Mouse (Mus musculus): ENCODE measurements at regions not wholly inside any gene's neighbourhood (a gene's known extent, or its start where the extent isn't known, plus 50 kb on each side); places are given as distances from the start of the nearest gene placed in this dataset.
"Not testable (repeated sequence)": the region's sequence is repeated elsewhere in the genome, so short reads cannot be mapped to it uniquely, and the experiment has no call there.

- 60% methylated on average over 5 of the region's 5 CpGs for WGBS
- H3K4me2 ChIP-seq (replicated peaks; ENCODE audit: low read depth, low read length, severe bottlenecking): no peak overlapping the region
- no peaks in the 10 kb centered on the region for H3K4me1 ChIP-seq (ENCODE audit: control insufficient read depth, insufficient read depth, low read length)
- no peaks in the 10 kb centered on the region for H3K36me3 ChIP-seq (ENCODE audit: control insufficient read depth, insufficient read depth, low read length)
- DNase-seq (ENCODE audit: low spot score): no peak
- ATAC-seq (ENCODE audit: low FRiP score, low read depth): no peak
- H3K27ac ChIP-seq (replicated peaks; ENCODE audit: low read depth, low read length): no peak overlapping the region
- H3K9ac ChIP-seq (ENCODE audit: low read depth, low read length, severe bottlenecking): no peak overlapping the region
- no peak overlapping the region for H3K4me3 ChIP-seq (replicated peaks; ENCODE audit: low read length)
- no peaks in the 10 kb centered on the region for H3K27me3 ChIP-seq (ENCODE audit: control insufficient read depth, insufficient read depth, low read length)
- no peaks in the 10 kb centered on the region for H3K9me3 ChIP-seq (ENCODE audit: control insufficient read depth, low read length)
- TF ChIP-seq POLR2A (IDR thresholded peaks at IDR 0.05; ENCODE audit: borderline replicate concordance, extremely low read depth, insufficient read depth, insufficient read length): no peak
Measured at GRCm38 (mm10) chr5:97276724-97277123, 115.5 kb downstream of the Naa11 start.

- 87% methylated on average over 12 of the region's 12 CpGs for WGBS
- not testable (repeated sequence) for ATAC-seq (ENCODE audit: low FRiP score, low read depth); H3K9me3 ChIP-seq (ENCODE audit: control insufficient read depth, low read length); H3K27me3 ChIP-seq (ENCODE audit: control insufficient read depth, insufficient read depth, low read length); H3K9ac ChIP-seq (ENCODE audit: low read depth, low read length, severe bottlenecking); DNase-seq (ENCODE audit: low spot score); H3K4me3 ChIP-seq (replicated peaks; ENCODE audit: low read length); H3K4me1 ChIP-seq (ENCODE audit: control insufficient read depth, insufficient read depth, low read length); H3K36me3 ChIP-seq (ENCODE audit: control insufficient read depth, insufficient read depth, low read length); H3K4me2 ChIP-seq (replicated peaks; ENCODE audit: low read depth, low read length, severe bottlenecking); H3K27ac ChIP-seq (replicated peaks; ENCODE audit: low read depth, low read length)
Measured at GRCm38 (mm10) chr5:97264666-97265065, 127.5 kb downstream of the Naa11 start.

GRCm38 (mm10) chr5:97257106-97257505 is 135.1 kb downstream of the Naa11 start:
- H3K9ac ChIP-seq (ENCODE audit: low read depth, low read length, severe bottlenecking): no peak overlapping the region
- H3K9me3 ChIP-seq (ENCODE audit: control insufficient read depth, low read length): no peaks in the 10 kb centered on the region
- no peaks in the 10 kb centered on the region for H3K4me1 ChIP-seq (ENCODE audit: control insufficient read depth, insufficient read depth, low read length)
- ATAC-seq (ENCODE audit: low FRiP score, low read depth): no peak
- H3K27ac ChIP-seq (replicated peaks; ENCODE audit: low read depth, low read length): no peak overlapping the region
- TF ChIP-seq POLR2A (IDR thresholded peaks at IDR 0.05; ENCODE audit: borderline replicate concordance, extremely low read depth, insufficient read depth, insufficient read length): no peak
- no peaks in the 10 kb centered on the region for H3K36me3 ChIP-seq (ENCODE audit: control insufficient read depth, insufficient read depth, low read length)
- WGBS: 75% methylated on average over 1 of the region's 1 CpGs
- H3K27me3 ChIP-seq (ENCODE audit: control insufficient read depth, insufficient read depth, low read length): no peaks in the 10 kb centered on the region
- no peak overlapping the region for H3K4me3 ChIP-seq (replicated peaks; ENCODE audit: low read length)
- no peak overlapping the region for H3K4me2 ChIP-seq (replicated peaks; ENCODE audit: low read depth, low read length, severe bottlenecking)
- no peak for DNase-seq (ENCODE audit: low spot score)

- no peak overlapping the region for H3K27ac ChIP-seq (replicated peaks; ENCODE audit: low read depth, low read length)
- ATAC-seq (ENCODE audit: low FRiP score, low read depth) (no peak), DNase-seq (ENCODE audit: low spot score) (no peak)
- WGBS: 67% methylated on average over 7 of the region's 7 CpGs
- H3K27me3 ChIP-seq (ENCODE audit: control insufficient read depth, insufficient read depth, low read length): no peaks in the 10 kb centered on the region
- TF ChIP-seq POLR2A (IDR thresholded peaks at IDR 0.05; ENCODE audit: borderline replicate concordance, extremely low read depth, insufficient read depth, insufficient read length): no peak
- H3K9ac ChIP-seq (ENCODE audit: low read depth, low read length, severe bottlenecking): no peak overlapping the region
- H3K9me3 ChIP-seq (ENCODE audit: control insufficient read depth, low read length): no peaks in the 10 kb centered on the region
- H3K4me2 ChIP-seq (replicated peaks; ENCODE audit: low read depth, low read length, severe bottlenecking): no peak overlapping the region
- H3K36me3 ChIP-seq (ENCODE audit: control insufficient read depth, insufficient read depth, low read length): no peaks in the 10 kb centered on the region
- H3K4me3 ChIP-seq (replicated peaks; ENCODE audit: low read length): no peak overlapping the region
- H3K4me1 ChIP-seq (ENCODE audit: control insufficient read depth, insufficient read depth, low read length): no peaks in the 10 kb centered on the region
Measured at GRCm38 (mm10) chr5:97256445-97257060, 135.6 kb downstream of the Naa11 start.

GRCm38 (mm10) chr5:97236930-97237329 is 125.5 kb upstream of the Paqr3 start:
- no peak overlapping the region for H3K9ac ChIP-seq (ENCODE audit: low read depth, low read length, severe bottlenecking)
- H3K27me3 ChIP-seq (ENCODE audit: control insufficient read depth, insufficient read depth, low read length): no peaks in the 10 kb centered on the region
- H3K27ac ChIP-seq (replicated peaks; ENCODE audit: low read depth, low read length): no peak overlapping the region
- WGBS: 83% methylated on average over 2 of the region's 2 CpGs
- H3K4me1 ChIP-seq (ENCODE audit: control insufficient read depth, insufficient read depth, low read length): no peaks in the 10 kb centered on the region
- H3K36me3 ChIP-seq (ENCODE audit: control insufficient read depth, insufficient read depth, low read length): no peaks in the 10 kb centered on the region
- TF ChIP-seq POLR2A (IDR thresholded peaks at IDR 0.05; ENCODE audit: borderline replicate concordance, extremely low read depth, insufficient read depth, insufficient read length): no peak
- H3K9me3 ChIP-seq (ENCODE audit: control insufficient read depth, low read length): no peaks in the 10 kb centered on the region
- ATAC-seq (ENCODE audit: low FRiP score, low read depth) (no peak), DNase-seq (ENCODE audit: low spot score) (no peak)
- H3K4me2 ChIP-seq (replicated peaks; ENCODE audit: low read depth, low read length, severe bottlenecking): no peak overlapping the region
- H3K4me3 ChIP-seq (replicated peaks; ENCODE audit: low read length): no peak overlapping the region

GRCm38 (mm10) chr5:97226425-97226824 is 115.0 kb upstream of the Paqr3 start:
- no peak for TF ChIP-seq POLR2A (IDR thresholded peaks at IDR 0.05; ENCODE audit: borderline replicate concordance, extremely low read depth, insufficient read depth, insufficient read length)
- no peak for DNase-seq (ENCODE audit: low spot score)
- 57% methylated on average over 2 of the region's 2 CpGs for WGBS
- Histone ChIP-seq H3K36me3 (ENCODE audit: control insufficient read depth, insufficient read depth, low read length) (no peaks in the 10 kb centered on the region), H3K27ac (replicated peaks; ENCODE audit: low read depth, low read length) (no peak overlapping the region), H3K9me3 (ENCODE audit: control insufficient read depth, low read length) (no peaks in the 10 kb centered on the region), H3K4me1 (ENCODE audit: control insufficient read depth, insufficient read depth, low read length) (no peaks in the 10 kb centered on the region), H3K27me3 (ENCODE audit: control insufficient read depth, insufficient read depth, low read length) (no peaks in the 10 kb centered on the region), H3K4me2 (replicated peaks; ENCODE audit: low read depth, low read length, severe bottlenecking) (no peak overlapping the region), H3K4me3 (replicated peaks; ENCODE audit: low read length) (no peak overlapping the region), H3K9ac (ENCODE audit: low read depth, low read length, severe bottlenecking) (no peak overlapping the region)
- no peak for ATAC-seq (ENCODE audit: low FRiP score, low read depth)
